Mouse (Mus musculus) subcutaneous adipose tissue, adult 2 months (tissue): Measurements from ENCODE around the gene Pou5f2. TPM values are rescaled to one million over a fixed set of nuclear protein-coding genes. Genes with fewer than 3 reads are reported as not detected.

ENCODE experiments used
- polyA plus RNA-seq: library from polyadenylated mRNA; depleted of rRNA; stranded (reverse); fragments of >200 nt; gene quantifications from 2 replicates; pipeline ENCODE4 v1.2.3, GENCODE M21; 2012; ENCODE audit warnings: low replicate concordance; rRNA removed

The Pou5f2 gene
- polyA plus RNA-seq, result 0.36 TPM in 1 of 2 replicates, not detected in the other

GRCm38 (mm10) chr13:78024683-78025294 is at the start of gene Pou5f2:
TSS of gene Pou5f2 (plus strand) at chr13:78024902.

Other genes with a start within 250 kb of the Pou5f2 start
- 16.7 and 18.6 TPM in 2 replicates for gene Nr2f1, start 174.9 kb downstream of the Pou5f2 start, polyA plus RNA-seq